Mouse (Mus musculus): ENCODE measurements around the gene Vwa5b2. TPM values are rescaled to one million over a fixed set of nuclear protein-coding genes. Genes with fewer than 3 reads are reported as not detected.

The Vwa5b2 gene
- total RNA-seq, 2 experiments from 2014 or later = 21.2 to 23.7 TPM

GRCm38 (mm10) chr16:20610501-20611356 lies 21.5 kb downstream of the Vwa5b2 start:
- DNase-seq (ENCODE audit: low spot score in 2 of 2) = peak in 1 of 2 experiments; percentile 85

DNA sequence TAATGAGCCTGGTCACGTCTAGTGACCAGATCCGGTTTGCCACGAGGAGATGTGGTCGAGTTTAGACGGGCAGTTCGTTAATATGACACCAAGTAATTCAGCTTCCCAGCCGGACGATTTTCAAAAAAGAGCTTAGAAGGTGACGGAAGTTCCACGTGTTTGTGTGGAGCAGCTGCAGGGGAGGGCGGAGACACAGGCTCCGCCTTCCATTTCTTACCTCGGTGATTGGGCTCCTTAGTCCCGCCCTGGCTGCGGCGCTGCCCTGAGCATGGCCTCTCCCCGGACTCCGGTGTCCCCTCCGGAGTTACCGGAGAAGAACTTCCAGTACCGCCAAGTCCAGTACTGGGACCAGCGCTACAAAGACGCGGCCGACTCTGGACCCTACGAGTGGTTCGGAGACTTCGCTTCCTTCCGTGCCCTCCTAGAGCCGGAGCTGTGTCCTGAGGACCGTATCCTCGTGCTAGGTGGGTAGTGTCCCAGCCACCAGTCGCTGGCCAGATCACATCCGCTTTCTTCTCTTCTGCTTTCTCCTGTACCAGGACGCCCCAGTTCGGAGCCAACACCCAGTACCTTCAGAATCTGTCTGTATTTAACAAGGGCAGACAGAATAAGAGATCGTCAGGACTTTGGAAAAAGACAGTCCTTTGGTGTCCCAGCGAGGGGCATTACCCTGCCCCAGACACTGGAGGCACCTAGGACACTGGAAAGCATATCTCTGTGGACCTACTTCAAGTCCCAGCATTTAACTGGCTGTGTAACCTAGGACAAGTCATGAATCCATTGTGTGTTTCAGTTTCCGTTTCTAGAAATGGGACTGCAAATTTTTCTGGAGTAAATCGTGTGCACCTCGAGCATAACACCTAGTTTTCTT lies 22.3 kb downstream of the Vwa5b2 start, which contains the start of the genes Eef1akmt4, Gm49333 and Alg3:
Eef1akmt4 (plus strand) TSS at position 237 of the 871 bp plus-strand sequence.
Gm49333 (plus strand) TSS at position 254 of the 871 bp plus-strand sequence.
Alg3 (minus strand) TSS at position 379 of the 871 bp plus-strand sequence.
- peak in 1 of 2 experiments; percentile 80 for DNase-seq (ENCODE audit: low spot score in 2 of 2)

DNA sequence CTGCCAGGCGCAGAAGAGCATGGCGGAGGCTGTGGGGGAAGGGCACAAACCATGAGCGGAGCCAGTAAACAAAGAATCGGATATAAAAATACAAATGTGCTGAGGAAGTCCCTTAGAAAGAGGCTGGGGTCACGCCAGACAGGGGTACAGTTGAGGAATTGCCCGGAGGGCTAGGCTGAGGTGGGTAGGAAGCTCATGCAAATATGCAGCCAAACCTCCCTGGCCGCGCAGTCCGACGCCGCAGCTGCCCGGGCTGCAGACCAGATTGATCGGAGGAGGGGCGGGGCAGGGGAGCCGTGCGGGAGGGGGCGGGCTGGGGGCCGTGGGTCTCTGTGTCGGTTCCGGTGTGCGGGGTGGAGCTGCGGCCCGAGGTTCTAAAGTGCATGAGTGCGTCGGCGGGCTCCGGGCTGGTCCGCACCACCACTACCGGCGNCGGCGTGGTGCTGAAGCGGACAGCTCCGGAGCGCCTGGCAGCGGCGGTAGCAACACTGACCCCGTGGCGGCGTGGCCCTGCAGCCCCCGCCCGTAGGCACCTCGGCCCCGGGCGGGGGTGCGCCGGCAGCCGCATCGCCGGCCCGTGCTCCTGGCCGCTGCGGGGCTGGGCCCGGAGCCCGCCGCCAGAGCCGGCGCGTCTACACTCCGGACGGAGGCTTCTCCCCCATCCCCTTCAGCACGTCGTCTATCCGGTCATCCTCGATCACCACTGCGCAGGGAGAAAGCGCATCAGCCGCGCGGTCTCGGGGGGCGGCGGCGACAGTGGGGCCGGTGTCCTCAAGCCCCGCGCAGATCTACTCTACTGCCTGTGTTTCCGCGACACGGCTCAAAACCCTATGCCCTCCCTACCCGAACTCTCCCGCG lies 30.5 kb downstream of the Vwa5b2 start:
- no peak for DNase-seq (ENCODE audit: low spot score in 2 of 2)

DNA sequence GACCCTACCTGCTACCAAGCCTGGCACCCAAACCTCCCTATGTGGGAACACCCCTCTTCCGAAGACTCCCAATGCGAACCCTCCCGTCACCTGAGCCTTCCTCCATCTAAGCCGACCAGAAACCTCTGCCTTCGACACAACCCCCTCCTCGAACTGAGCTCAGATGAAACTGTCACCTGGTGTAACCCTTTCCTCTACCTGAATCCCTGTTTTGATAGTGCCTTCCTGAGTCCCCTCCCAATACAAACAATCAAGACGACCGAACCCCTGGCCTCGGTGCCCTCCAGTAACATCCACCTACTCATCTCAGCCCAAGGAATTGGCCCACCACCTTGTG lies 31.1 kb downstream of the Vwa5b2 start:
- no peak for DNase-seq (ENCODE audit: low spot score in 2 of 2)

GRCm38 (mm10) chr16:20620751-20621190 lies 31.5 kb downstream of the Vwa5b2 start:
- DNase-seq (ENCODE audit: low spot score in 2 of 2) = no peak

DNA sequence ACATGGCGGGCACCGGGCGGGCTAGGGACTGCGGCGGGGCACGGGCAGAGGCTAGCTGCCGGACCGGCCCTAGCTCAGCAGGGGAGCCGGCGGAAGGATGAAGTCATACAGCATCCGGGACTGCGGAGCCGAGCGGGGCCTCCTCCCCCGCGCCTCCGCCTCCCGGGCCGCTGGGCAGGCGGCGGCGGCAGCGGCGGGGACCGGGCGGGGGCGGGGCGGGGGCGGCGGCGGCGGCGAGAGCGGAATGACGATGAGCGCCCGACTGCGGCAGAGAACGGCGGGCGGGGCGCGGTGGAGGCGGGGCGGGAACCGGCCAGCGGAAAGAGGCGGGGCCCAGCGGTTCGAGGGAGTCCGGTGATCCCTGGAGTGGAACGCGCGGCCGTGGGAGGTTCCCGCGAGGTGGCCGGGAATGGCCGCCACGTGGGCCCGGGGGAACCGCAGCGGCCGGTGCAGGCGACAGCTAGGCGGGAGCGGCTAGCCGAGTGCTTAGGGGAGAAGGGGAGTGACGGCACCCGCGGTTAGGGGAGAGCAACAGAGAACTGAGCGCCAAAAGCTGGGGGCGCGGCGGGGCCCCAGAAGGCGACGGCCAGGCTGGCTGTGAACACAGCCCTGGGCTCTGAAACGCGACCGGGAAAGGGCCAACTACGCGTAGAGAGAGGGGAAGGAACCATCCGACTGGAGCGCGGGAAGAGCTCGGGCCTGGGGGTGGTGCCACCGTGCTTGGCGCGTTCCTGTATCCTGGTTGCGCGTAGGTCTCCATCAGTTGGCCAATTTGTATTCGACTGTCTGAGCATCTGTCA lies 32.1 kb downstream of the Vwa5b2 start, which contains the start of gene Camk2n2:
Camk2n2 (minus strand) TSS at position 97 of the 800 bp plus-strand sequence.
- peak in 1 of 2 experiments; percentile 39 for DNase-seq (ENCODE audit: low spot score in 2 of 2)

GRCm38 (mm10) chr16:20621991-20622685 lies 32.9 kb downstream of the Vwa5b2 start:
- peak; percentile 57 to 69 for DNase-seq (ENCODE audit: low spot score in 2 of 2)

DNA sequence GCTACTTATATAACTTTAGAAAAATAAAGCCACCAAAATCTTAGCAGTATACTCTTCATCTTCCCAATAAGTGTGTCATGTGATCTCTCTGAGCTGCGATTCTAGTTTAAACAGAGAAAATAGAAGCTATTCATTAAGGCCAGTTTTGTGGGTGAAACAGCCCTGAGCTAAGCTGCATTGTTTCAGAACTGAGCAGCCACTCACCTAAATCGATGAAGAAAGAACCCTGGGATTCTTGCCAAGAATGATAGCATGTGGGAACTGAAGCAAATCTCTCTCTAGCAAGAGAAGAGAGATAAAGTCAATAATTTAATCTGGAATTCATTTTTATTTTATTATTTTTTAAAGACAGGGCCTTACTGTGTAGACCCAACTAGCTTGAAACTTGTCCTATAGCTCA lies 33.9 kb downstream of the Vwa5b2 start:
- no peak for DNase-seq (ENCODE audit: low spot score in 2 of 2)

DNA sequence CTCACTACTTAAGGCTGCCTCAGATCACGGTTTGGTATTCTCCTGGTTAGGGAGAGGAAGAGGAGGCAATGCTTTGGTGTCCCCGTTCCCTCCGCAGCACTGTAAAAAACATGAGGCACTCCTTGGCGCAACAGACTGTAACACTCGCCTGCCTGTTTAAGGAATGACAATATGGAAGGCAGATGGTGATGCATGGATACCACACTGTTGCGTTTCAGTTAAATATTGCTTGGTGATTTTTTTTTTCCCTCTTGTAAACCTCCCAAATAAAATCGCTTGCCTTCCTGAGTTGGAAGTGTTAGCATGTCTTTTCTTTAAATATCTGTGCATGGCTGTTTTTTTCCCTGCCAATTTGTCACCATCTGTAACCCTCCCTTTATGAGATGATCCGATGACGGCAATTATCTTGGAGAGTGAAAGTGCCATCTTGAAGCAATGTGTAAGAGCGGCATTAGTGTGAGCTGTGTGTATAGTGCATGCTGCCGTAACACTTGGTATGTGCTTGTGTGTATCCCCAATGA lies 39.7 kb downstream of the Vwa5b2 start:
- peak; percentile 32 to 73 for DNase-seq (ENCODE audit: low spot score in 2 of 2)

DNA sequence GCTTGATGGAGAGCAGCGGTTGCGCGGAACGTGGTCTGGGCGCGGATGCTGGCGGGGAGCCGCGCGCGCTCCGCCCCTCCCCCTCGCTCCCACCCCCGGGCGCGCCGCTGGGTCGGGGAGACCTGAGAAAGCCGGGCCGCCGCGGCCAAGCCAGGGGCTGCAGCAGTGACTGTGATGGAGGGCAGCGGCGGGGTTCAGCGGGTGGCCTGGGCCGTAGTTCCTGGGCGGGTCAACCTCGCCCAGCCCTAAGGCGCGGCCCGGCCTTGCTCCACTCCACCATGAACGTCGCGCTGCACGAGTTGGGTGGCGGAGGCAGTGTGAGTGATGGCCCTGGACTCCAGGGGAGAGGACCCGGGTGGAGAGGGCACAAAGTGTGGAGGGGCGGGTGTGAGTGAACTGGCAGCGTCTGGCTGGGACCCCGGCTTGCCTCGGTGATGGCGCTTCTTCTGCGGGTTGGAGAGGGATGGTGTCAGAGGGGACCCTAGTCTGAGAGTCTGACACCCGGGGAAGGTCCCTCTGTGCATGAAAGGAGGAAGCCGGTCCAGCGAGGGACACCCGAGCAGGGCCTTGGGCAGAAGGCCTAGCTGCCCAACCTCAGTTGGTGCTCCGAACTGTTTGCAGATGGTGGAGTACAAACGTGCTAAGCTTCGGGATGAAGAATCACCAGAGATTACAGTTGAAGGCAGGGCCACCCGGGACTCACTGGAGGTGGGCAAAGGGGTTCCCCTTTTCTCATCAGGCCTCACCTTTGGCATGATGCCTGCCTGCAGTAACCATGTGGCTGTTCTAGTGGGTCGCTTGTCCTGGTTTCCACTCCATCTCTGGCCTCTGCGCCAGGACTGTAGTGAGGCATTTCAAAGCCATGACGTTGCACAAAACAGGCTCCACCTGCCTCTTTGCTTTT lies 40.7 kb downstream of the Vwa5b2 start, which contains the start of gene Ece2:
Ece2 (plus strand) TSS at position 98 of the 904 bp plus-strand sequence.
- DNase-seq (ENCODE audit: low spot score in 2 of 2) = no peak

GRCm38 (mm10) chr16:20637410-20637809 lies 48.1 kb downstream of the Vwa5b2 start:
- DNase-seq (ENCODE audit: low spot score in 2 of 2) = no peak

DNA sequence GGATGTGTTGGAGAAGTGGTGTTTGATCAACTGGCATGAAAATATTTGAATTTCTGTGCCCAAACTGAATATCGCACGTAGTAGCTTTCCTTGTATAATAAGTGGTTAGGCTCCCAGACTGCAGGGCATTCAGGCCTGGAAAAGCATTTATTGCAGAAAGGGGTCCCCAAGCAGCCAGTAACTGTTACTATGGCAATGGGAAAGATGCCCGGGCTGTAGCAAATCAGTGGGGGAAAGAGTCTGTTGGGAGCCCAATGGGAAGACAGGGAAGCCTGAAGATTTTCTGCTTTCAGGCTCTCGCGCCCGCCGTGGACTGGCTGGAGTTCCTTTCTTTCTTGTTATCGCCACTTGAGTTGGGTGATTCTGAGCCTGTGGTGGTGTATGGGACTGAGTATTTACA lies 49.1 kb downstream of the Vwa5b2 start:
- DNase-seq (ENCODE audit: low spot score in 2 of 2) = peak; percentile 59 to 75

- DNase-seq (ENCODE audit: low spot score in 2 of 2) = peak; percentile 52 to 85
These were observed 52.9 kb downstream of the Vwa5b2 start for GRCm38 (mm10) chr16:20642161-20642560.

DNA sequence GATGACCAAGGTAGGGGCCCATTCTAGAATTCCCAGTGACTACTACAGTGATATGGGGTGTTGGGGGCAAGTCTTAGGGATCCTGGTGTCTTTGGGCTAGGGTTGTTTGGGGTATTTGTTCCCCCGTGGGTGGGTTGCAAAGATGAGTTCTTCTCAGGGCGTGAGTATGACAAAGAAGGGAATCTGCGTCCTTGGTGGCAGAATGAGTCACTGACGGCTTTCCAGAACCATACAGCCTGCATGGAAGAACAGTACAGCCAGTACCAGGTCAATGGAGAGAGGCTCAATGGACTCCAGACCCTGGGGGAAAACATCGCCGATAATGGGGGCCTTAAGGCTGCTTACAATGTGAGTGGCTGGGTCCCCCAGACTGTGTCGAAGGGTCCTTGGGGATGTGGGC lies 54.6 kb downstream of the Vwa5b2 start:
- DNase-seq (ENCODE audit: low spot score in 2 of 2) = no peak

GRCm38 (mm10) chr16:20651076-20651946 lies 62.0 kb downstream of the Vwa5b2 start, which contains the start of gene Psmd2:
TSS of gene Psmd2 (plus strand) at chr16:20651652.
- peak; percentile 95 to 98 for DNase-seq (ENCODE audit: low spot score in 2 of 2)

- no peak for DNase-seq (ENCODE audit: low spot score in 2 of 2)
These were observed 62.7 kb downstream of the Vwa5b2 start for GRCm38 (mm10) chr16:20651947-20652310.

DNA sequence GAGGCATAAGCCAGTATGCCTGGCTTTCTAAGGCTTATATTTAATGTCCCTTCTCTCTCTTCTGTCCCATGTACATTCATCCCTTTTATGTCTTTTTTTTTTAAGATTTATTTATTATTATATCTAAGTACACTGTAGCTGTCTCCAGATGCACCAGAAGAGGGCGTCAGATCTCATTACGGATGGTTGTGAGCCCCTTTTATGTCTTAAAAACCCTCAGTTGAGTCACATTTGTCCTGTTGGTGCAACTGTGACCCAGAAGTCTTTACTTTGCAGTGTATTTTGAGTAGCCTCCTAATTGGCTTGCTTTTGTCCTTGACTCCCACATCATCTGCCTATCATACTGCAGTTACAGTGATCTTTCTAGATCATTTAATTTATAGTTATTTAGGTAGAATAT lies 64.0 kb downstream of the Vwa5b2 start:
- DNase-seq (ENCODE audit: low spot score in 2 of 2) = no peak

Measured in layer of hippocampus, adult 18-20 months (tissue).